ENCODE assay signal across 15 mouse cellular contexts in genomic region chr1:164392176-164392575, GRCm38 (mm10).
DNase-seq lines count a peak whose midpoint lies in the region; ATAC-seq and TF ChIP-seq lines count a peak whose summit lies in the region.
"Had no signal": no experiment of that assay in that cellular context is flagged by ENCODE, and none has a peak within 500 bp of the region (broad histone marks: within the 10 kb centered on the region; RNA-seq: fewer than 3 reads in every experiment).

No protein-coding gene starts in this region.

- H3K4me3 ChIP-seq in forebrain, embryonic 11.5 days (ENCODE audit: low read depth, low read length) = no peak overlapping the region
- H3K4me3 ChIP-seq in forebrain, postnatal 0 days (ENCODE audit: low read depth, low read length) = no peak overlapping the region
- H3K4me3 ChIP-seq in heart, embryonic 11.5 days (ENCODE audit: low read depth, low read length) = no peak overlapping the region
- no peak overlapping the region for H3K4me3 ChIP-seq in hindbrain, embryonic 14.5 days (replicated peaks; ENCODE audit: low read length)
- no peak overlapping the region for H3K4me3 ChIP-seq in kidney, embryonic 15.5 days (replicated peaks)
- H3K4me3 ChIP-seq: limb, embryonic 10.5 days; stomach, embryonic 15.5 days had no signal

- TF ChIP-seq POLR2A in brain, embryonic 14.5 days (IDR thresholded peaks at IDR 0.05; ENCODE audit: borderline replicate concordance, extremely low read depth, insufficient read depth, insufficient read length, poor library complexity, severe bottlenecking) = no peak

- H3K27me3 ChIP-seq in forebrain, embryonic 11.5 days (ENCODE audit: control insufficient read depth, insufficient read depth, low read length) = no peaks in the 10 kb centered on the region
- no peaks in the 10 kb centered on the region for H3K27me3 ChIP-seq in forebrain, postnatal 0 days (ENCODE audit: insufficient read depth, low read length)
- H3K27me3 ChIP-seq in heart, embryonic 11.5 days (ENCODE audit: control insufficient read depth, insufficient read depth, low read length) = no peaks in the 10 kb centered on the region
- H3K27me3 ChIP-seq in hindbrain, embryonic 14.5 days (ENCODE audit: control insufficient read depth, insufficient read depth, low read length) = no peaks in the 10 kb centered on the region
- H3K27me3 ChIP-seq in kidney, embryonic 15.5 days = no peaks in the 10 kb centered on the region
- H3K27me3 ChIP-seq: stomach, embryonic 15.5 days had no signal

- peak; percentile 72 for ATAC-seq in forebrain, embryonic 11.5 days (replicated peaks; ENCODE audit: low FRiP score)
- ATAC-seq in forebrain, postnatal 0 days = no peak
- ATAC-seq in heart, embryonic 11.5 days (replicated peaks; ENCODE audit: insufficient number of reproducible peaks, low FRiP score, low TSS enrichment) = no peak
- ATAC-seq in hindbrain, embryonic 14.5 days (ENCODE audit: low FRiP score) = peak; percentile 65; the same call in 1 of the 2 replicates
- ATAC-seq in kidney, embryonic 15.5 days (replicated peaks; ENCODE audit: low FRiP score) = no peak

- no peak overlapping the region for H3K4me2 ChIP-seq in forebrain, embryonic 11.5 days (ENCODE audit: low read depth, low read length, severe bottlenecking)
- H3K4me2 ChIP-seq in forebrain, postnatal 0 days (ENCODE audit: low read depth) = no peak overlapping the region
- H3K4me2 ChIP-seq in heart, embryonic 11.5 days = no peak overlapping the region
- H3K4me2 ChIP-seq in hindbrain, embryonic 14.5 days (replicated peaks) = no peak overlapping the region
- H3K4me2 ChIP-seq in kidney, embryonic 15.5 days = no peak overlapping the region
- H3K4me2 ChIP-seq: stomach, embryonic 15.5 days had no signal

- DNase-seq in forebrain, embryonic 11.5 days (ENCODE audit: low spot score) = no peak
- no peak for DNase-seq in forebrain, postnatal 0 days
- peak; percentile 68 for DNase-seq in brain, embryonic 14.5 days (ENCODE audit: low read depth)
- DNase-seq in hindbrain, embryonic 14.5 days (ENCODE audit: low spot score) = no peak
- no peak for DNase-seq in ovary, postnatal 10 days (ENCODE audit: low spot score)
- DNase-seq in Muller cell, postnatal 12 days (ENCODE audit: inconsistent ontology term) = no peak
- DNase-seq: adrenal gland, adult 8-10 months; cerebellum, adult 18-20 months; gastrocnemius, postnatal 36 days; lung, adult 18-20 months had no signal

- WGBS in forebrain, embryonic 11.5 days = 59% methylated on average over 3 of the region's 3 CpGs
- WGBS in forebrain, postnatal 0 days = 36% methylated on average over 3 of the region's 3 CpGs
- 31% methylated on average over 3 of the region's 3 CpGs for WGBS in heart, embryonic 11.5 days (ENCODE audit: insufficient replicate concordance)
- WGBS in hindbrain, embryonic 14.5 days = 23% methylated on average over 3 of the region's 3 CpGs
- 41% methylated on average over 3 of the region's 3 CpGs for WGBS in kidney, embryonic 15.5 days

- no peak for TF ChIP-seq CTCF in forebrain, postnatal 0 days (IDR thresholded peaks at IDR 0.05; ENCODE audit: low read depth)
- no peak for TF ChIP-seq CTCF in brain, embryonic 14.5 days (IDR thresholded peaks at IDR 0.05; ENCODE audit: borderline replicate concordance, extremely low read depth, insufficient read depth, insufficient read length)

- H3K36me3 ChIP-seq in forebrain, embryonic 11.5 days (ENCODE audit: control insufficient read depth, insufficient read depth, low read length) = no peaks in the 10 kb centered on the region
- no peaks in the 10 kb centered on the region; the same call in 1 of the 2 replicates for H3K36me3 ChIP-seq in forebrain, postnatal 0 days (ENCODE audit: insufficient read depth)
- H3K36me3 ChIP-seq in heart, embryonic 11.5 days (ENCODE audit: control insufficient read depth, insufficient read depth, low read length) = no peaks in the 10 kb centered on the region
- H3K36me3 ChIP-seq in hindbrain, embryonic 14.5 days (replicated peaks; ENCODE audit: control insufficient read depth, insufficient read depth) = no peaks in the 10 kb centered on the region
- H3K36me3 ChIP-seq in kidney, embryonic 15.5 days = no peaks in the 10 kb centered on the region
- H3K36me3 ChIP-seq: stomach, embryonic 15.5 days had no signal

- H3K9me3 ChIP-seq in forebrain, embryonic 11.5 days (ENCODE audit: control insufficient read depth, low read length) = no peaks in the 10 kb centered on the region
- no peaks in the 10 kb centered on the region for H3K9me3 ChIP-seq in forebrain, postnatal 0 days (ENCODE audit: low read length)
- H3K9me3 ChIP-seq in heart, embryonic 11.5 days (replicated peaks; ENCODE audit: control insufficient read depth, low read length) = no peaks in the 10 kb centered on the region
- no peaks in the 10 kb centered on the region for H3K9me3 ChIP-seq in hindbrain, embryonic 14.5 days (ENCODE audit: control insufficient read depth, low read length)
- no peaks in the 10 kb centered on the region for H3K9me3 ChIP-seq in kidney, embryonic 15.5 days (replicated peaks)
- H3K9me3 ChIP-seq: limb, embryonic 10.5 days; stomach, embryonic 15.5 days had no signal

- H3K27ac ChIP-seq in forebrain, embryonic 11.5 days (ENCODE audit: low read depth, low read length) = no peak overlapping the region
- H3K27ac ChIP-seq in forebrain, postnatal 0 days (ENCODE audit: low read depth, low read length) = no peak overlapping the region
- H3K27ac ChIP-seq in heart, embryonic 11.5 days (ENCODE audit: low read depth, low read length) = peak overlapping the region; percentile 50; the same call in 1 of the 2 replicates
- H3K27ac ChIP-seq in hindbrain, embryonic 14.5 days = no peak overlapping the region
- H3K27ac ChIP-seq in kidney, embryonic 15.5 days = no peak overlapping the region
- H3K27ac ChIP-seq: kidney, postnatal 0 days; limb, embryonic 10.5 days; stomach, embryonic 15.5 days had no signal

- no peaks in the 10 kb centered on the region for H3K4me1 ChIP-seq in forebrain, embryonic 11.5 days (replicated peaks; ENCODE audit: control insufficient read depth, insufficient read depth, low read length)
- peaks cover 15% of the 10 kb centered on the region for H3K4me1 ChIP-seq in forebrain, postnatal 0 days (ENCODE audit: insufficient read depth)
- peaks cover 8% of the 10 kb centered on the region; the same call in 1 of the 2 replicates for H3K4me1 ChIP-seq in heart, embryonic 11.5 days (ENCODE audit: control insufficient read depth, insufficient read depth, low read length)
- peaks cover 19% of the 10 kb centered on the region for H3K4me1 ChIP-seq in hindbrain, embryonic 14.5 days (replicated peaks; ENCODE audit: control insufficient read depth, insufficient read depth, low read length)
- no peaks in the 10 kb centered on the region for H3K4me1 ChIP-seq in kidney, embryonic 15.5 days
- H3K4me1 ChIP-seq: limb, embryonic 10.5 days; stomach, embryonic 15.5 days had no signal

- H3K9ac ChIP-seq in forebrain, embryonic 11.5 days (ENCODE audit: low read length) = no peak overlapping the region
- no peak overlapping the region for H3K9ac ChIP-seq in forebrain, postnatal 0 days
- no peak overlapping the region for H3K9ac ChIP-seq in heart, embryonic 11.5 days (ENCODE audit: low read depth, low read length)
- no peak overlapping the region for H3K9ac ChIP-seq in hindbrain, embryonic 14.5 days
- no peak overlapping the region for H3K9ac ChIP-seq in kidney, embryonic 15.5 days
- H3K9ac ChIP-seq: stomach, embryonic 15.5 days had no signal

Comparison
In these comparisons a context has a peak if more than half of its experiments do, and no peak if none do; other contexts are left out.
1. ATAC-seq: peak in forebrain, embryonic 11.5 days (single experiment) and hindbrain, embryonic 14.5 days (single experiment); none in forebrain, postnatal 0 days (single experiment), heart, embryonic 11.5 days (single experiment) and kidney, embryonic 15.5 days (single experiment).